Mouse (Mus musculus) C2C12 (cell line): ENCODE results near the gene Ulk2.
A peak's percentile ranks its signal among the peaks of the same experiment; 100 is the strongest.

ENCODE experiments used
- CTCF ChIP-seq: IDR thresholded peaks from one replicate; pipeline ENCODE4 v1.5.1; 2011; ENCODE audit not compliant: control insufficient read depth, insufficient read depth, insufficient read length
- MYOG ChIP-seq: IDR thresholded peaks from one replicate; pipeline ENCODE4 v1.6.1; 2011; ENCODE audit not compliant: control insufficient read depth, insufficient read length; ENCODE audit errors: extremely low read depth

DNA sequence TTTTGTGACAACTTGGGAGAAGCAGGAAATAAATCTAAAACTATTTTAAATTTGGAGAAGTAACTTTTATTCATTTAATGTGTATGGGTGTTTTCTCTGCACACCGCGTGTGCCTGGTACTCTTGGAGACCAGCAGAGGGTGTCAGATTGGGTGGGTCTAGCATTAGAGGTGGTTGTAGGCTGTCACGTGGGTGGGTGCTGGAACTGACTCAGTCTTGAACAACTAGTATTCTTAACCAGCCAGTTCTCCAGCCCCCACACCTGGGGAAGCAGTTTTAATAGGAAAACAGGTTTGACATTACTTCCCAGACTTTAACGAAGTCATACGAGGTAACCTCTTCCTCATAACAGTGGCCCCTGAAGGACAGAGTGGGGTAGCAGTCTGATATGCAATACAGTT is 94.4 kb downstream of the Ulk2 start:
- TF ChIP-seq CTCF (peak; percentile 1), MYOG (no peak)
